Mouse (Mus musculus) G1E (cell line): ENCODE data around the gene Bfsp2. TPM values are rescaled to one million over a fixed set of nuclear protein-coding genes. Genes with fewer than 3 reads are reported as not detected.

Source experiments
- ATAC-seq: 2 replicates; pipeline ENCODE4 v1.8.0; 2016; ENCODE audit warnings: mild to moderate bottlenecking; ENCODE audit not compliant: insufficient number of reproducible peaks, poor library complexity, low FRiP score, severe bottlenecking; ENCODE audit errors: extremely low read depth
- DNase-seq: peaks from one replicate; pipeline ENCODE4 v3.0.0; 2012; ENCODE audit warnings: low spot score
- H3K27me3 ChIP-seq: 2 replicates; pipeline ENCODE4 v1.6.1; 2012; ENCODE audit warnings: mild to moderate bottlenecking, low read length, inconsistent platforms; ENCODE audit not compliant: insufficient read depth
- H3K36me3 ChIP-seq: replicated peaks from 2 replicates; pipeline ENCODE3; 2012; ENCODE audit warnings: mild to moderate bottlenecking, inconsistent platforms
- H3K4me1 ChIP-seq: 2 replicates; pipeline ENCODE4 v1.6.1; 2012; ENCODE audit warnings: low read depth, low read length, inconsistent platforms, mixed read lengths; ENCODE audit not compliant: insufficient read depth
- H3K4me3 ChIP-seq: 2 replicates; pipeline ENCODE4 v1.5.1; 2012; ENCODE audit warnings: low read depth, mild to moderate bottlenecking, inconsistent platforms, low read length, moderate library complexity, mixed read lengths
- H3K9me3 ChIP-seq: replicated peaks from 2 replicates; pipeline ENCODE4 v1.6.1; 2012; ENCODE audit warnings: inconsistent platforms
- CTCF ChIP-seq: IDR thresholded peaks from 2 replicates; pipeline ENCODE4 v1.5.1; 2012; ENCODE audit warnings: low read depth, low read length, inconsistent platforms, mixed read lengths
- GATA1 ChIP-seq: IDR thresholded peaks from 2 replicates; pipeline ENCODE4 v1.6.1; 2012; ENCODE audit warnings: borderline replicate concordance, low read length, inconsistent platforms, mixed read lengths
- GATA2 ChIP-seq: IDR thresholded peaks from 2 replicates; pipeline ENCODE4 v1.6.1; 2012; ENCODE audit warnings: low read depth, low read length, inconsistent platforms, borderline replicate concordance
- POLR2AphosphoS5 ChIP-seq: IDR thresholded peaks from 2 replicates; pipeline ENCODE4 v1.6.1; 2012; ENCODE audit warnings: low read depth, low read length, inconsistent platforms; ENCODE audit not compliant: insufficient replicate concordance
- TAL1 ChIP-seq: conservative IDR thresholded peaks from 2 replicates; pipeline ENCODE4 v1.6.1; 2012; ENCODE audit warnings: low read depth, low read length, inconsistent platforms, mixed read lengths
- polyA plus RNA-seq: library from polyadenylated mRNA; stranded (reverse); fragments of >175 nt; gene quantifications from 2 replicates; pipeline ENCODE4 v1.2.3, GENCODE M21; 2012
- total RNA-seq, 2 experiments: library from RNA; stranded (forward) in 1 of 2; stranded (reverse) in 1 of 2; fragments of 200-1000 nt in 1 of 2; fragments of >200 nt in 1 of 2; fragmentation: Nextera tagmentation in 1 of 2; gene quantifications; 2 replicates each; pipeline ENCODE4 v1.2.3; 2014 to 2017

The Bfsp2 gene
- total and polyA plus RNA-seq, 3 experiments, result not detected

DNA sequence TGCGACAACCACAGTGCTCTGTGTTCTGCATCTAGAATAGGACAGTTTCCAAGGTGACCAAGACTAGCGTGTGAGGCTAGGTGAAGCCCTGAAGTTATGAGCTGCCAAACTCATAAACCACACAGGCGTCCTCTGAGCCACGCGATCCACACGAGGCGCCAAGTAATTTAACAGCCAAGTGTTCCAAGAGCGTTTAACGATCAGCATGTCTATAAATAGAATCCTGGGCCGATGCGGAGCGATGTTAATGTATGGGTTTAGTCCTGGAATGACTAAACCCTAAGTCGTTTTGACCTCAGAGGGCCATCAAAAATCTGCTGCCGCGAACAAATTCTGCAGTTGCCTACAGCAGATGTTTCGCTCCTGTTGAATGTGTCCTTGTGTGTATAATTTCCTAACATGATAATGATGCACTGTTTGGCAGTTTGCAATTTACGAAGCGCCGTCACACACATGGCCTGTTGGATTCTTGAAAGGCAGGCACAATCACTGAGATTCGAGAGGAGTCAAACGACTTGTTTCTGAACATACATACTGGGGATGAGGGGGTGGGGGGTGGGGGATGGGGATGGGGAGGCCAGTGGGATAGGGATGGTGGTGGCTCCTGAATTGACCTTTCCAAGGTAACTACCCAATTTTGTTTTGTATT lies 81.6 kb downstream of the Bfsp2 start:
- Histone ChIP-seq H3K27me3 (peaks cover 2% of the 10 kb centered on the region; the same call in 1 of the 2 replicates), H3K4me1 (no peaks in the 10 kb centered on the region), H3K4me3 (no peak overlapping the region), H3K36me3 (no peaks in the 10 kb centered on the region), H3K9me3 (no peaks in the 10 kb centered on the region; the same call in 1 of the 2 replicates)
- no peak for TF ChIP-seq GATA2
- no peak for TF ChIP-seq CTCF
- TF ChIP-seq POLR2AphosphoS5, result no peak
- no peak for TF ChIP-seq GATA1
- TF ChIP-seq TAL1, result no peak
- ATAC-seq (no peak), DNase-seq (no peak)

GRCm38 (mm10) chr9:103393256-103393655 lies 87.0 kb downstream of the Bfsp2 start:
- no peaks in the 10 kb centered on the region for H3K9me3 ChIP-seq
- no peak for DNase-seq
- no peak for TF ChIP-seq GATA2
- TF ChIP-seq TAL1, result no peak
- TF ChIP-seq GATA1, result no peak
- no peak for TF ChIP-seq CTCF
- no peak for TF ChIP-seq POLR2AphosphoS5
- no peaks in the 10 kb centered on the region for H3K4me1 ChIP-seq
- H3K36me3 ChIP-seq, result no peaks in the 10 kb centered on the region
- H3K4me3 ChIP-seq, result no peak overlapping the region
- no peak for ATAC-seq
- no peaks in the 10 kb centered on the region for H3K27me3 ChIP-seq

DNA sequence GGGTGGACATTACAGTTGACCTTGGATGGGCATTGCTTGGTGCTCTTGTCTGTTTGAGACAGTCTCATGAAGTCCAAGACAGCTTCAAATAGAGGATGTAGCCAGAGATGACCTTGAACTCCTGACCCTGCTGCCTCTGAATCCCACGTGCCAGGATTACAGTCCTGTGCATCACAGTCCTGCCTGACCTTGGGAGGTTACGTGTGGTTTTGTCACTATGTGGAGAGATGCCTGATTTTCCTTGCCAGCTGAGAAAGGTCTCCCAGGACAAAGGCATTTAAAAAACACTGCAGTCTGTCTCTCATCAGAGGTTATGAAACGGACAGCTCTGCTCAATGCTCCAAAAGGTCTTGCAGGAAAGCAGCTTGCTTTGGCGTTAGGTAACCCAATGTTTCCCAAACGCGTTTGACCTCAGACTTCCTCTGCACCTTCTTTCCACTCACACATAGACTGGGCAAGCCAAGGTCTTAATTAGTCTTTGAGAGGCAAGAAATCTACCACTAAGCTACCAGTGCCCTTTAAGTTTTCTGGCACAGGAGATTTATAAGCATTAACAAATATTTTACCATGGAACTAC lies 88.3 kb downstream of the Bfsp2 start:
- no peak for TF ChIP-seq GATA1
- no peak for TF ChIP-seq TAL1
- TF ChIP-seq GATA2, result no peak
- no peak for TF ChIP-seq POLR2AphosphoS5
- TF ChIP-seq CTCF, result no peak
- no peaks in the 10 kb centered on the region for H3K9me3 ChIP-seq
- no peaks in the 10 kb centered on the region for H3K36me3 ChIP-seq
- H3K27me3 ChIP-seq, result no peaks in the 10 kb centered on the region; the same call in 1 of the 2 replicates
- ATAC-seq, result no peak
- DNase-seq, result no peak
- no peak overlapping the region for H3K4me3 ChIP-seq
- H3K4me1 ChIP-seq, result no peaks in the 10 kb centered on the region

DNA sequence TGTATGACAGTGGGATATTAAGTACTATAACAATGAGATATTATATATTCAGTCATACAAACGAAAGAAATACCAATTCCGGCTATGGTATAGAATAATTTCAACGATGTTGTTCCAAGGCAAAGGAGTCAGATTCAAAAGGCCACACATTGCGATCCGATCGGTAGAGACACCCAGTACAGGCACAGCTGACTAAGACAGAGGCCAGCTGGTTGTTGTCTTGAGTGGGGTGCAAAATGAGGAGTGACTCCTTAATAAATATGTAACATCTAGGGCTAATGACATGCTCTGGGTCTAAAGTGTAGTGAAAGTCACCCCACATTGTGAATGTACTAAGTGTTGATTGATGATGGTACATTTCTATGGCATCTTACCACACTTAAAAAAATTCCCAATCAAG lies 91.0 kb downstream of the Bfsp2 start:
- no peak for TF ChIP-seq GATA2
- no peak for TF ChIP-seq POLR2AphosphoS5
- TF ChIP-seq TAL1, result no peak
- TF ChIP-seq GATA1, result no peak
- TF ChIP-seq CTCF, result no peak
- H3K9me3 ChIP-seq, result no peaks in the 10 kb centered on the region
- no peaks in the 10 kb centered on the region for H3K36me3 ChIP-seq
- ATAC-seq (no peak), DNase-seq (no peak)
- no peaks in the 10 kb centered on the region; the same call in 1 of the 2 replicates for H3K27me3 ChIP-seq
- no peak overlapping the region for H3K4me3 ChIP-seq
- H3K4me1 ChIP-seq, result no peaks in the 10 kb centered on the region

DNA sequence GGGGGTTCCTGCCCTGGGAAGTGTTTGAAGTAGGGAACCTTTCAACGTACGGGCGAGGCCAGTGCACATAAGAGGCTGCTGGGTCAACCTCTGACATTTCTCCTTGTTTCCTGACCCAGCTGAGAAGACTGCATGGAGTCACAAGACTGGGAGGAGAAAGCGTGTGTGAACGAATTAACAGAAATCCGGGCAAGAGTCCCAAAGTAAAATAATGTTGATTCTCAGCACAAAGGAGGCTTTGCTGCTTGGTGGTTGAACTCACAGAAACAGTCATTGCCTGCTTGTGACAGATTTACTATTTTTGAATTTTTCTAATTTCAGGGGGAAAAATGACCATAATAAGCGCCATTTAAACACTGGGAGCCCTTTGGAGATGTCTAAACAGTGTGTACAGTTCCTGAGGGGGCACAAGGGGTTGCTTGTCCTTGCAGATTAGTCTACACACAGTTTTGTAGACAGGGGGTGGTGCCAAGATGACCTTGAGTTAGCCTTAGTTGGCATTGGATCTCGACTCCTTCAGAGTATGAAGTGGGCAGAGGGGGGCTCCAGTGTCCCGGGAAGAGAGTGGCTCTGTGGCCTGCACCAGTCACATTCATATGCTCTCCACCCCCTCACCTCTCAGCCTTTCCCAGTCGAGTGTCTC lies 93.1 kb downstream of the Bfsp2 start:
- no peaks in the 10 kb centered on the region for H3K4me1 ChIP-seq
- DNase-seq (no peak), ATAC-seq (no peak)
- no peaks in the 10 kb centered on the region for H3K9me3 ChIP-seq
- H3K4me3 ChIP-seq, result no peak overlapping the region
- H3K36me3 ChIP-seq, result no peaks in the 10 kb centered on the region
- TF ChIP-seq GATA2 (no peak), TAL1 (no peak), GATA1 (no peak), CTCF (no peak), POLR2AphosphoS5 (no peak)
- peaks cover 3% of the 10 kb centered on the region for H3K27me3 ChIP-seq

DNA sequence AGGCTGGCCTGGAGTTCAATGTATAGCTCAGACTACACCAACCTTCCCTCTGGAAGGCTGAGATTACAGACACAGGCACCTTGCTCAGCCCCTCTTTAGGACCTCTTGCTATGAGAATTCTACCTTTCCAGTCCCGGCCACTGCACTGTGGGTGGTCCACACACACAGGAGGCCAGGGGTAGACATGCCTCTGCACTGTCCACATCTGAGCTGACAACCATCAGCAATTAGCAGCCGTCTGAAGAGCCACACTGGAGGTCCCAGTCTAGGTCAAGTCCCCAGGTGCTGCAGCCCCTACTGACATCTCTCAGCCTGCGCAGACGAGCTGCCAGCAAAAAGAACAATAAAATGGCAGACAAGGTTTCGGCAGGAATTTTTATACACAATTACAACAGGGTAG lies 93.6 kb downstream of the Bfsp2 start:
- no peak; the same call in 1 of the 2 replicates for ATAC-seq

More for the DNA sequence above, 93.6 kb downstream of the Bfsp2 start:
- DNase-seq, result no peak
- no peaks in the 10 kb centered on the region for H3K36me3 ChIP-seq
- no peaks in the 10 kb centered on the region for H3K4me1 ChIP-seq
- TF ChIP-seq GATA1 (no peak), CTCF (no peak), TAL1 (no peak), GATA2 (no peak), POLR2AphosphoS5 (no peak)
- H3K9me3 ChIP-seq, result no peaks in the 10 kb centered on the region
- no peak overlapping the region for H3K4me3 ChIP-seq
- peaks cover 3% of the 10 kb centered on the region for H3K27me3 ChIP-seq
